Mouse (Mus musculus) heart, adult 18-20 months (tissue): ENCODE measurements at regions not wholly inside any gene's neighbourhood (a gene's known extent, or its start where the extent isn't known, plus 50 kb on each side); places are given as distances from the start of the nearest gene placed in this dataset.
"Not testable (repeated sequence)": the region's sequence is repeated elsewhere in the genome, so short reads cannot be mapped to it uniquely, and the experiment has no call there.

ENCODE experiments used
- DNase-seq, 2 experiments: peaks; one replicate each; pipeline ENCODE4 v3.0.0; 2021 to 2022; ENCODE audit warnings: mixed read lengths in 1 of 2

GRCm38 (mm10) chr15:16909396-16909795 is 180.8 kb downstream of the Cdh9 start:
- DNase-seq = no peak

GRCm38 (mm10) chr15:16909941-16910340 is 181.4 kb downstream of the Cdh9 start:
- DNase-seq = not testable (repeated sequence)

GRCm38 (mm10) chr15:16914966-16915569 is 186.5 kb downstream of the Cdh9 start:
- DNase-seq = no peak

GRCm38 (mm10) chr15:16923246-16923645 is 194.7 kb downstream of the Cdh9 start:
- no peak for DNase-seq

GRCm38 (mm10) chr15:16933137-16933677 is 204.7 kb downstream of the Cdh9 start:
- DNase-seq = no peak

- no peak for DNase-seq
Observed at GRCm38 (mm10) chr15:16934438-16934837, 205.9 kb downstream of the Cdh9 start.

- DNase-seq = not testable (repeated sequence)
Observed at GRCm38 (mm10) chr15:16975821-16976220, 247.3 kb downstream of the Cdh9 start.

- no peak for DNase-seq
Observed at GRCm38 (mm10) chr15:16990848-16991247, 262.3 kb downstream of the Cdh9 start.

GRCm38 (mm10) chr15:16995667-16996066 is 267.1 kb downstream of the Cdh9 start:
- DNase-seq = no peak

GRCm38 (mm10) chr15:17006139-17006538 is 277.6 kb downstream of the Cdh9 start:
- peak; percentile 3 to 9 for DNase-seq

- DNase-seq = no peak
Observed at GRCm38 (mm10) chr15:17007811-17008210, 279.3 kb downstream of the Cdh9 start.

GRCm38 (mm10) chr15:17048867-17049628 is 320.5 kb downstream of the Cdh9 start:
- DNase-seq = no peak

GRCm38 (mm10) chr15:17069772-17070171 is 341.2 kb downstream of the Cdh9 start:
- DNase-seq = no peak

- DNase-seq = no peak
Observed at GRCm38 (mm10) chr15:17084030-17084429, 355.5 kb downstream of the Cdh9 start.

GRCm38 (mm10) chr15:17088644-17089228 is 360.2 kb downstream of the Cdh9 start:
- no peak for DNase-seq

- peak; percentile 2 to 12 for DNase-seq
Observed at GRCm38 (mm10) chr15:17098927-17099326, 370.4 kb downstream of the Cdh9 start.

GRCm38 (mm10) chr15:17101182-17101581 is 372.6 kb downstream of the Cdh9 start:
- DNase-seq = no peak

- DNase-seq = no peak
Observed at GRCm38 (mm10) chr15:17135721-17136120, 407.2 kb downstream of the Cdh9 start.

- DNase-seq = no peak
Observed at GRCm38 (mm10) chr15:17180164-17180563, 451.6 kb downstream of the Cdh9 start.

GRCm38 (mm10) chr15:17181358-17182022 is 452.9 kb downstream of the Cdh9 start:
- no peak for DNase-seq

- no peak for DNase-seq
Observed at GRCm38 (mm10) chr15:17195439-17195838, 466.9 kb downstream of the Cdh9 start.

- no peak for DNase-seq
Observed at GRCm38 (mm10) chr15:17204739-17205138, 476.2 kb downstream of the Cdh9 start.

GRCm38 (mm10) chr15:17245096-17245495 is 516.5 kb downstream of the Cdh9 start:
- no peak for DNase-seq
